Mouse (Mus musculus): Measurements from ENCODE around the gene Gm438. TPM values are rescaled to one million over a fixed set of nuclear protein-coding genes. Genes with fewer than 3 reads are reported as not detected.
A peak's percentile ranks its signal among the peaks of the same experiment; 100 is the strongest.
"Not testable (repeated sequence)": the region's sequence is repeated elsewhere in the genome, so short reads cannot be mapped to it uniquely, and the experiment has no call there.

Gm438 gene
- not detected in 2 replicates for total RNA-seq (2014; fragmentation: Nextera tagmentation)
- not detected in 2 replicates for total RNA-seq (2017)

DNA sequence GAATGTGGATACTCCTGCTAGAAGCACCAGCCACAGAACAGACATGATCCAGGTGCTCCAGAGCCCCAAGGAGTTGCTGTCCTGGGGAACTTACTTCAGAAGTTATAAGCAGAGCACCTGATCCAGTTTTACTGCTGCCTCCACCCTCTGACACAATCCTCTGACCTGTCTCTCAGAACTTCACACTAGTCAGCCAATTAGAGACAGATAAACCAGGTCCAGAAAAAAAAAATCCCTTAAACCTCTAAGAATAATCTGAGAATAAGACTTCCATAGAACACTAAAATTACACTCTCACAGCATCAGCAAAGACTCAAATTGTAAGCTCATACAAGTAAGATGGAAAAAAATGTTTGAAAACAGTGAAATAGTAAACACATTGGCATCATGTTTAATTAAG lies at the start of gene Gm438:
Gm438 (minus strand) TSS at position 101 of the 400 bp plus-strand sequence.
- no peak for ATAC-seq (replicated peaks; ENCODE audit: low FRiP score, low TSS enrichment, poor library complexity, severe bottlenecking)

DNA sequence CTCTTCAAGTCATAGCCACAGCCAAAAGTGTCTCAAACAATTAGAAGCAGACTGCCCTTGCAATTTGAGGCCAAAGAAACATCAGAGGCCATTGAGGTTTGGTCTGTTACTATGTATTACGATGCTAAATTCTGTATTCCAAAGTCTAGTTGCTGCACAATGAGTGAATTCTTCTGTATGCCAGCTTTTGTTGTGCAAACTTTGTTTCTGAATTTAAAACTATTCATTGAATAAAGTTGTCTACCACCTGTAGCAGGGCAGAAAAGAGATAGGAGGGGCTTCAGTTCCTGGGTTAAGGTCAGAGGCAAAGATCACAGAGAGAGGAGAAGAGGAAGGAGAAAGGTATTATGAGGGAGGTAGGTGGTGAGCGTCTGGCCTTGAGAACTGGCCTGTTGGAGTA lies 38.3 kb upstream of the Gm438 start:
- no peak for ATAC-seq (replicated peaks; ENCODE audit: low FRiP score, low TSS enrichment, poor library complexity, severe bottlenecking)

DNA sequence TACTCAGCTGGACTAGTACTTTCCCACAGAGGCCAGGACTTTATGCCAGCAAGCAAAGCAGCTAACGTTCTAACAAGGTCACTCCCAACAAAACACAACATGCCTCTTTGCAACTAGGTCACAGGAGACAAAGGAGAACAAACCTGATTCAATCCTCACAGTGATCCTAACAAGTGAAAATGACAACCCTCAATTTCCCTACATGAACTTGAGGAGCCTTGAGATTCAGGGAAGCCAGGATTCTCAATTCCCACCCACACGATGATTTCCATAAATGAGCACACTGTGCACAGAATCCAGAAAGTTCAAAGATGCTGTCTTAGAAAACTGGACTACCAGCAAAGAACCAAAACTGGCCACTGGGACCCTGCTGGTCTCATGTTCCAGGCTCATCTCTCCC lies 37.6 kb upstream of the Gm438 start:
- ATAC-seq (replicated peaks; ENCODE audit: low FRiP score, low TSS enrichment, poor library complexity, severe bottlenecking), result no peak

DNA sequence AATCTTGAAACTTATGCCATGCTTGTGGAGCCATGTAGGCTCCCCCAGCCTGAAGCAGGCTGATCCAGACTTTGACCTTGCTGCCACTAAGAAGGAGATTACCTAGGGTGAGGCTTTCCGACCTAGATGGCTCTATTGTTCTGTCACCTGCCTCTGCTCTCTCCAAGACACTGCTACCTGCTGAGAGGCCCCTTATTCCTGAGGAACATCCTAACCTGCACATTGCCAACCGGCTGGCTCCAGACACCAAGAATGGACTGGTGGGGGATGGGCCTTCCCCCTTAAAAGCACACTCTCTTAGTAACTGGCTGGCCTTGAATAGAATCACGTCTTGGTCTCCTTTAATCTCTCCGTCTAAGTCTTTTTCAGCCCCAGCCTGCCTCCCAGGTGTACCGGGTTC lies 20.8 kb upstream of the Gm438 start:
- not testable (repeated sequence) for ATAC-seq (replicated peaks; ENCODE audit: low FRiP score, low TSS enrichment, poor library complexity, severe bottlenecking)

DNA sequence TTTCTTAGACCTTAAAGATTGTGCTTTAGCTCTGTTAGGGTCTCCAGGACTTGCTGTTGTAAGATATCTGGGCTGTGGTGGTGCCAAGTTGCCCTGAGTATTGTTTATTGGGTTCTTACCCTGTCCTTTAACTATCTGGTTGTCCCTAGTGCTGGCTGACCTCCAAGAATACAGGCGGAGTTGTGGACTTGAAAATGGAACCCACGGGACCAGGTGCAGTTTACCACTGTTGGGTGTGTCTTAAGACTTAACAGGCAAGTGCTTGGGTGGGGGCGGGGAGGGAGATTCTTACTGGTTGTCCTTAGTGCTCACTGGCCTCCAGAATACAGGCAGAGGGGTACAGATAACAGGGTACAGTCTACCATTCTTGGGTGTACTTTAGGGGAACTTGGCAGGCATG lies 17.2 kb upstream of the Gm438 start:
- no peak for ATAC-seq (replicated peaks; ENCODE audit: low FRiP score, low TSS enrichment, poor library complexity, severe bottlenecking)

DNA sequence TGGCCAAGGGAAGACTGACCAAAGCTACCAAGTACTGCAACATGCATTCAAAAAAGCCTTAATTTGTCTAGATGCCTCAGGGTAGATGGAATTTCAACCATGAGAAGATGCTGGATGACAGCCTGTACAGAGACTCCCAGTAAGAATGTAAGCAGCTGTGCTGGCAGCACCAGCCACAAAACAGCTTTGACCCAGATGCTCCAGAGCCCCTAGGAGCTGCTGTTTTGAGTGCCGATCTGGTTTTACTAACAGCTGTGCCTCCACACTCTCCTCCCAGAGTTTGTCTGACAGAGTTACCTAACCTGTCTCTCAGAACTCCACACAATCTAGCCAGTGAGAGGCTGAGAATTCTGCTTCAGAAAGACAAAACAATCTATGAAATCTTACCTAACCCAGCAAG lies 3.8 kb upstream of the Gm438 start:
- ATAC-seq (replicated peaks; ENCODE audit: low FRiP score, low TSS enrichment, poor library complexity, severe bottlenecking), result no peak

DNA sequence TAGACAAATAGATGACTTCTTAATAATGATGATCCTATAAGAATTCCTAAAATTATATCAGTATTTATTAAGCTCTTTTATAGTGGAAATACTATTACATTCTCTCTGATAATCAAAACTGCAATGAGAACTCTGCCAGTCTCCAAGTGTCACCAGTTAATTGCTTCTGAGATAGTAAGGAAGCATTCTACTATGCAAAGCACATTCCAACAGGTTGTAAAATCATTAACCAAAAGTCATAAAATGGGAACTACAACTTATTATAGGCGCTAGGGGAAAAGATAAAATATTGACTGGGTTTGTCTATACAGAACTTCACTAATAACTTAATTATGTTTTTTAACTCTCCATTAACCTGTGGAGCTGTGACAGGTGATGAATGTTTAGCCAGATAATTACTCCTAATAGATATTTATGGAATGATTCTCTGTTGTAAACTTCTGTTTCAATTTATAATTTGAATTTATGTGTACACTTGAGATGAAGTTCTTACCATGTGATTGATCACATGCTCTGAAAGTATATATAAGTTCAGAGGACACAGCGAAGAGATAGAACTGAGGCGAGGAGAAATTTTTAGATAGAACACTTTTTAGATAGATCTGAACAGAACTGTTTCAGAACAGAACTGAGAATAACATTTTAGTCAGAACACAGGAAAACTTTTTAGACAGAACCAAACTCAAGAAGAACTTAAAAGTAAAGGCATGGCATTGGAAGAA lies 3.7 kb downstream of the Gm438 start:
- no peak for ATAC-seq (replicated peaks; ENCODE audit: low FRiP score, low TSS enrichment, poor library complexity, severe bottlenecking)

DNA sequence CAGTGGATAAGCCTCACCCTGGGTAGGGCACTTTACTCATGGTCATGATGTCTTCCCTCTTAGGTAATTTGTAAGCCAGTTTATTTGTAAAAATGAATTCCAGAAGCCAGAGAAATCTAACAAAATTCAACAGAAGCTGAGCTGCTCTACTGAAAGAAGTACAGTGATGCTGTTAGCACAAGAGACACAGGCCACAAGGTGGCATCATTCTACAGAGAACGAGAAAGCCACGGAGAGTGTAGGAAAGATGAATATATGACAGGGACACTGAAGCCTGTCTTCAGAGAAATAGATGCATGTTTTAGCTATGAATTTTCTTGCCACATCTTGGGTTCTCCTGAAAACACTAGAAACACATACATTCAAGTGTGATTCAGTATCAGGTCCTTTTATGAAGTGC lies 20.7 kb downstream of the Gm438 start:
- peak; percentile 67 for ATAC-seq (replicated peaks; ENCODE audit: low FRiP score, low TSS enrichment, poor library complexity, severe bottlenecking)

DNA sequence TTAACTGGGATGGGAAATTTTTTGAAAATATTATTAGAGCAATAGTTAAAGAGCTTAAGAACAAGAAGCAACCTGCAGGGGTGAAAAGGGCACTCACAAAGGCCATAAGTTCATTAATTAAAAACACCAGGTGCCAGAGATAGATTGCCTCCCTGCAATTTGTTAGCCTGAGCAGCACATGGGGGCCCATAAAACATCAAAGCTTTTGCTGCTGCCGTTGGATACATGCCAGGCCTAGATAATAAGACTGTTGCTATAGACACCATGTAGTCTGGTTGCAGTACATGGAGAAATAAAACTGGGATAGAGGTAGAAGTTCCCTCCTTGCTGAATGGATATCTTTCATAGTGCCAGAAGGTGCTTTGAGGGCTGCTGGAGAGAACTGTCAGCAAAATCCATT lies 37.2 kb downstream of the Gm438 start:
- no peak for ATAC-seq (replicated peaks; ENCODE audit: low FRiP score, low TSS enrichment, poor library complexity, severe bottlenecking)

Other genes starting within 250 kb of the Gm438 start
- not detected in 2 replicates for gene Gm13124, start 221.4 kb downstream of the Gm438 start, total RNA-seq (2014; fragmentation: Nextera tagmentation)
- gene Gm13124, start 221.4 kb downstream of the Gm438 start, total RNA-seq (2017), result not detected in 2 replicates
- gene Aadacl4, start 172.9 kb downstream of the Gm438 start, total RNA-seq (2014; fragmentation: Nextera tagmentation), result not detected in 2 replicates
- gene Aadacl4, start 172.9 kb downstream of the Gm438 start, total RNA-seq (2017), result not detected in 2 replicates
- gene Gm436, start 100.2 kb downstream of the Gm438 start, total RNA-seq (2014; fragmentation: Nextera tagmentation), result not detected in 2 replicates
- not detected in 2 replicates for gene Gm436, start 100.2 kb downstream of the Gm438 start, total RNA-seq (2017)
- gene Gm13178, start 65.2 kb downstream of the Gm438 start, total RNA-seq (2014; fragmentation: Nextera tagmentation), result not detected in 2 replicates
- gene Gm13178, start 65.2 kb downstream of the Gm438 start, total RNA-seq (2017), result not detected in 2 replicates
- 1.9 and 11.1 TPM in 2 replicates for gene Dhrs3, start 106.2 kb upstream of the Gm438 start, total RNA-seq (2014; fragmentation: Nextera tagmentation)
- gene Dhrs3, start 106.2 kb upstream of the Gm438 start, total RNA-seq (2017), result 3.0 and 6.7 TPM in 2 replicates